Mouse (Mus musculus) gastrocnemius, postnatal 25 days (tissue): ENCODE data around the gene Basp1. TPM values are rescaled to one million over a fixed set of nuclear protein-coding genes. Genes with fewer than 3 reads are reported as not detected.
A peak's percentile ranks its signal among the peaks of the same experiment; 100 is the strongest.

Experiments used
- DNase-seq: peaks from one replicate; pipeline ENCODE4 v3.0.0; 2022
- total RNA-seq, 2 experiments: library from RNA; stranded (reverse); gene quantifications; 1 replicate in 1 of 2; 2 replicates in 1 of 2; pipeline ENCODE4 v1.2.3; 2021

The Basp1 gene
- total RNA-seq, 2 experiments from 2014 or later = 3.7 to 3.9 TPM

DNA sequence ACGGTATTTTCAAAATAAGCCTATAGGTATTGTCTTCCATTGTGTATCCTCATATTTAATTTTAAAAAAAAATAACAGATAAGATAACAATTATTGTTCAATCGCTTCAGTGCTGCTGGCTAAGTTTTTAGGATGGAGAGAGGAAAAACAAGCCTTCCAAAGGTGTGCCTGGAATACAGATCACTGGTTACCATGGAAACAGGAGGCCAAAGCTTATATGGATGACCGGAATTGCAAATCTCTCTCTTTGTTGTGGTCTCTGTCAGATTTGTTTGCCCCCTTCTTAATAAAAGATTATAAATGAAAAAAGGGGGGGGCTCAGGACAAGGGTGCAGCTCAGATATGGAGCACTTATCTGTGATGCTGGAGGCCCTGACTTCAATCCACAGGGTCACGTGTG lies 2.4 kb upstream of the Basp1 start:
- no peak for DNase-seq

DNA sequence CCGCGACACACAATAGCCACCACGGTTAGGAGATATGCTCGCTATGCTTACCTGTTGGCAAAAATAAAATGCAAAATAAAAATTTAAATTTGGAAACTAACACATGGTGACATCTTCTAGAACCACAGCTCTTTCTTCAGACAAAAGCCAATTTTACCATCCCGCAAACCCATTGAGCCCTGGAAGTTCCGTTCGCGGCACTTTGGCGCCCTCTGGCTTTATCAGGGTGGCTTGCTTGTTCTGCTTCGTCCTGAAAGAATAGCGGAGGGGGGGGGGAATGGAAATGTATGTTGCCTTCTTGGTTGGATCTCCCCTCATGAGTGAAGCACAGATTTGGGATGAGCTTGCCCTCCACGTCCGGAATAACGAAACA lies 1.2 kb upstream of the Basp1 start:
- peak; percentile 72 for DNase-seq

GRCm38 (mm10) chr15:25414011-25414746 lies 615 bp upstream of the Basp1 start:
- DNase-seq = peak; percentile 15

DNA sequence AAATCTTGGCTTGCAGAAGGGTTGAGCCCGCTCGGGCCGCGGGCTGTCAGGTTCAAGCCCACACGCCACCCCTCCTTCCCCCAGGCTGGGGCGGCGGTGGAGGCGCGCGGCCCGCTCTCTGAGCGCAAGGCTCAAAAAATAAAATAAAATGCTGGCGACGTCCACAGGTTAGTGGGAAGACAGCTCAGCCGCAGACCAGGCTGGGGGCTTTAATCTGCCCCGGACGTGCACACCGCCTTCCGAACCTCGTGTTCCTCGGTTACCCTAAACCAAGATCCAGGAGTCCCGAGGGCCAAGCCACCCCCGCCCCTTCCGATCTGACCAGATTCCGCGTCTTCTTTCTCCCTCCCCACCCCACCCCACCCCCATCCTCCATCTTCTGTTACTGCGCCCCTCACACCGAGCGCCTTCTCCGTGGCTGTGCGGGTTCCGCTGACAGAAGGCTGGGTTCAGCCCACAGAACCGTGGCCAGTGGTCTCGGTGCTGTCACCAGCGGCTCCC lies 753 bp downstream of the Basp1 start:
- no peak for DNase-seq

DNA sequence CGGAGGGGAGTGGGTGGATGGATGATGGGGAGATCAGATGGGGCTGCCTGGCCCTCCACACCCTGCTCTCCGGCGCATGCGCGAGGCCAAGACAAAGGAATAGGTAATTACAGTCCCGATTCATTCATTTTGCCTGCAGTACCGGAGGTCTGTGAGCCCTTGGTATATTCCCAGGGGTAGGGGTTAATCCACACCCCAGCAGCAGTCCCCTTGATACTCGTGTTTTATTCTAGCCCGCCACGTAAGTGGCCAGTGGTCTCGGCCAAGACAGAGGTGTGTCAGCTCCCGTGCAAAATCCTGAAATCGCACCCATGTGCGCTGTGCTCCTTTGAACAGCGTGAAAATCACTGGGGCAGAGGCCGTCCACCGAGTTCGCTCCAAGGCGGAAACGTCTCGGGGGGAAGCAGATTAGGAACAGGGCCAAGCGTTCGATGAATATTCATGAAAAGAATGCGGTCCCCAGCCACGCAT lies 1.4 kb downstream of the Basp1 start:
- no peak for DNase-seq

- no peak for DNase-seq
Measured at GRCm38 (mm10) chr15:25411461-25411860, 2.1 kb downstream of the Basp1 start.

GRCm38 (mm10) chr15:25405926-25406325 lies 7.6 kb downstream of the Basp1 start:
- DNase-seq = no peak

DNA sequence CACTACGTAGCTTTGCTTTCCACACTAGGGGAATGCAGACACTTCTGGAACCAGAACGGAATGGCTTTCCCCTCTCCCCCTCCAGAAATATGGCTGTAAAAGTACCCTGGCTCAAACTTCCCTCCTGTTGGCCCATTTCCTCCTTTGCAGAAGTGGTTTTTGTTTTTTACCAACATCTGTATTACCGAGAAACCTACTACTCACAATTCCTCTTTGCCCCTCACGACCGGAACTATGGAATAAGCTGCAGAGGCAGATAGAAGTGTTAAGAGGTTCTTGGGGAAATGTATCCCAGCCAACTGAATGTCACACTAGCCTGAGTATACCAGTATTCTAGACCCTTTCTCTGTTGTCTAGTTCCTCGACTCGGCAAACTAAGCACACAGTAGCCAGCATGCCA lies 9.7 kb downstream of the Basp1 start:
- no peak for DNase-seq

- no peak for DNase-seq
Measured at GRCm38 (mm10) chr15:25402001-25402400, 11.6 kb downstream of the Basp1 start.

DNA sequence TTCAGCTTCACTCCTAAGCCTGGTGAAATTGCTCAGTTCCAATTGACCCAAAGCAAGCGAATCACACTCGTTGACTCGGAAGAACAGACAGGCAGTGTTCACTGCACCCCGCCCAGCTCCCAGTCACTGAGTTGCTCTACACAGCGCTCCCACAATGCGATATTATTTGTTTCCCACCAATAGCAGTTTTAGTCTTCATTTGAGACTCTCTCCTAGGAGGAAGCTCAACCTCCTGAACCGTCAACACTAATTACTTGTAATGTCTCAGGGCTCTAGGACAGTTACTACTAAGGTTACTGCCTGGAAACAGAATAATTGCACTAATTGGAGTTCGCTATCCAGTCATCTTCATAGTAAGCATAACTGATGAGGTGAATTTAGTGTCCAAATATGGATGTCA lies 13.3 kb downstream of the Basp1 start:
- DNase-seq = no peak

DNA sequence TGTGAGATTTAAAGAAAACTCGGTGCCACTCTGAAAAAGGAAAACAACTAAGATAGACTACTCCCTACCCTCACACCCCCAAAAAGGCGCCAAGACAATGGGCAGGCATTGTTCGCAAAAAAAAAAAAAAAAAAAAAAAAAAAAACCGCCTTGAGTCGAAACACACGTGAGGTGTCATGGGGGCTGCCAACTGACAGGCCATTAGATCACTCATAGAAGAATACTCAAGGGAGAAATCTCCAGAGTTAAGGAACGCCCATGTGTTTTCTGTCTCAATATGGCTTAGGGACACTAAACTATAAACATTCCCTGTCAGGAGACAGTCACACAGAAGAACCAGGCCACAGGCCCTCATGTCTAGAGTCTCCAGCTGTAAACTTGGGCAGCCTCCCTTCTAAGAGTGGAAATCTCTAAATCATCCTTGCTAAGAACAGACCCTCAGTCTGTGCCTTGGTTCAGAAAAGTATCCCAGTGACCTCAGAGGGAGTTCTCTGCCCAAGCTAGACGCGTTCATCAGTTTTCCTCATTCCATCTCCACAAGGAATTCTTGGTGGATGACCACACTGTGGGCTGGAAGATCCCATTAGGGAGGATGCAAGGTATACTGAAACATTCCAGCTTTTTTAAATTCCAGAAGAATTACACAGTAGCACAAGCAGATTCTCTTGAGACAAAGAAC lies 17.5 kb downstream of the Basp1 start:
- no peak for DNase-seq

- DNase-seq = no peak
Measured at GRCm38 (mm10) chr15:25392525-25393099, 21.0 kb downstream of the Basp1 start.

- no peak for DNase-seq
Measured at GRCm38 (mm10) chr15:25391210-25391609, 22.4 kb downstream of the Basp1 start.

DNA sequence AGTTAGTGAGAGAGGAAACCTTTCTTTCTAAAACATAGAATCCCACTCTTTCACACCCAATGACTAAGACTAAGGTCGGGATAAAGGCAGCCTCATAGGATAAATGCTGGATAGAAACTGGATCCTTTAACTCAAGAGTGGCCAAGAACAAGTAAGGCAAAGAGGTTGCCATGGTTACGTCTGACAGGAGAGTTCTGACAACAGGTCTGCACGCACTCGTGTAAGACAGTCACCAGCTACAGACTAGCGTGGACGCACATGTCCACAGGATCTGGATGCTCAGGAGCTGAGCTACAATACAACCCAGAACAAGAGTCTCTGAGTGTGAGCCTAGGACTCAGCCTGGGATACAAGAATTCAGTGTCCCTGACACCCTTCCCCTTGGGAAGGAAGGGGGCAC lies 26.0 kb downstream of the Basp1 start:
- no peak for DNase-seq

DNA sequence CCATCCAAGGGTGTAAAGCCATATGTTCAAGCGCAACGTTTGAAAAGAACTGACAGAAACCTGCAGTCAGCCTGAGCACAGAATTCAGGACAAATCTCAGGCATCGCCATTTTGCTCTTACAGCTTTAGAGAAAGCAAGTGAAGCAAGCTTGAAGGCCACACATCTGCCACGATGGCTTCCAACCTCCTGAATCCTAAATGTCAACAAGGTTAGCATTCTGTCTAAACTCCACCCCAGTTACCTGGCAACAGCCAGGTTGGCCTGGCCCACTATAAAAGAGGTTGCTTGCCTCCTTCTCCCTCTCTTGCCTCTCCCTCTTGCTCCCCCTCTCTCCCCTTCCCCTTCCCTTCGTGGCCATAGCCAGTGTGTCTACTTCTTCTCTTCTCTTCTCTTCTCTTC lies 33.5 kb downstream of the Basp1 start:
- no peak for DNase-seq

GRCm38 (mm10) chr15:25378707-25379106 lies 34.9 kb downstream of the Basp1 start:
- DNase-seq = no peak

- DNase-seq = no peak
Measured at GRCm38 (mm10) chr15:25376914-25377313, 36.6 kb downstream of the Basp1 start.

DNA sequence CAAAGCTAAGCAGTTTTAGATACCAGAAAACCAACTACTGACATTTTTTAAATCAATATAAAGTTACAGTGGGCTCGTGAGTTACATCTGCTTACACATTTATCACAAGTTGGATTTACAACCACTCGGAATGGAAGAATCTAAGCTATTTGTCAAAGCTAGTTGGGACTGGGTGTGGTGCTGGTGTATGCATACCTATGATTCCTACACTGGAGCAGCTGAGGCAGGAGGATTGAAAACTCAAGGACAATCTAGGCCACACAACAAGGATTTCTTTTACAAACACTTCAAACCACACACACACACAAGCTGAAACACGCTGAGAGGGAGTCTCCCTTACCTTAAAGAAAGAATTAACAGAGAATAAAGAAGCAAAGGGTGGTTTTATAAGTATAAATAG lies 40.1 kb downstream of the Basp1 start:
- DNase-seq = no peak

GRCm38 (mm10) chr15:25369522-25369921 lies 44.0 kb downstream of the Basp1 start:
- no peak for DNase-seq

DNA sequence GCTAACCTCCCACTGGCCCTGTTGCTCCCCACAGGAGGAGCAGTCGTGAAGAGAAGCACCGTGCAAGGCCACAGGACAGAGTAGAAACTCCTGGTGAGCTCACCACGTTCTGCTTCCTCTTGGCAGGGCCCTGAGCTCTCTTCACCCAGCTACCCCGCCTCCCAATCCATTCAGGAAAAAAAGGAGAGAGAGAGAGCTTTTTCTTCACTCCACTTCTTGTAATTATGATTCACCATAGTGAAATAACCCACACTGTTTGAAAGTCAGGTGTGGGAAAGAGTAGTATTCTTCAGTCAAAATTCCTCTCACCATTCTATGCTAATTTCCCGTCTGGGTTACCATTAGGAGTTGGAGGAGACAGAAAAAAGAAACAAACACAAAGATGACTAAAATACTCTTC lies 48.1 kb downstream of the Basp1 start:
- no peak for DNase-seq

DNA sequence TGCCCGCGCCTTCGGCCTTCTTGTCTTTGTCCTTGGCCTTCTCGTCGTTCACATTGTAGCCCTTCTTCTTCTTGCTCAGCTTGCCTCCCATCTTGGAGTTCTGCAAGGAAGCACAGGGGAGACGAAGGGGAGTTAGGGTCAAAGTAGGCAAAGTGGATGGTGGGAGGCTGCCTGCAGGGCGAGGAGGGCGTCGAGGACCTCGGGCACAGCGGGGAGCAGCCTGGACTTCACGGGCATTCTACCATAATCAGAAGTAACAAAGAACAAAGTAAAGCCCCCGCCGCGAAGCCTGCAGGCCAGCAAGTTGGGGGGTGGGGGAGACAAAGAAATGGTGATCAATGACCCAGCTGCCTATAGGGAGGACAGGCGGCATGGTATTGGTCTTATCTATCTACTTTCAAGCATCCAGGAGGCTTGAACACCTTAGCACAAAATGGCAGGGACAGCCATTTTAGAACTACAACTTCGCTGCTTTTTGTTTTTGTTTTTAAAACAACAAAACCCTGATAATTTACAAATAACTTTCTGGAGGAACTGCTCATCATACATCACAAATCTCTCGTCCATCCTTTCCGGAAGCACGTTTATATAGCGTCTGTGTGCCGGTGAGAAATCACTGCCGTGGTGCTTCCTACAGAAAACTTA lies 48.6 kb downstream of the Basp1 start:
- no peak for DNase-seq

DNA sequence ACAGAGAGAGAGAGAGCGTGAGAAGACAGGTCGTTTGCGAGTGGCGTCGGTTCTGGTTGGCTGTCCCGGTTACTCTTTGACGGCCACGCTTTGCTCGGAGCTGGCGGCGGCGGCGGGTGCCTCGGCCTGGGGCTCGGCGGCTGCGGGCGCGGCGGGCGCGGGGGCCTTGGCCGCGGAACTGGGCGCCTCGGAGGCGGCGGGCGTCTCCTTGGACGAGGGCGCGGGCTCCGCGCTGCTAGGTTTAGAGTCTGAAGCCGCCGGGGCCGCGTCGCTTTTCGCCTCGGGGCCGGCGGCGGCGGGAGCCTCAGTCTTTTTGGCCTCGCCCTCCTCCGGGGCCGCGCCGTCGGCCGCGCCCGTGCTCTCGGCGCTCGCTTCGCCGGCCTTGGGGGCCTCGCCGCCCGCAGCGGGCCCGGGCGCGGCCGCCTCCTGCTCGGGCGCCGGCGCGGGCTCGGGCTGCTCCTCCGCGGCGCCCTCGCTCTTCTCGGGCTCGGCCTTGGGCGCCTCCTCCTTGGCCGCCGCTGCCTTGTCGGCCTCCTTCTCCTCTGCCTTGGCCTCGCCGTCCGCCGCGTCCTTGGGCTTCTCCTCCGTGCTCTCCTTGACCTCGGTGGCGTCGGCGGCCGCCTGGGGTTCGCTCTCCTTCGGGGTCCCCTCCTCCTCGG lies 49.3 kb downstream of the Basp1 start:
- no peak for DNase-seq
